Mouse (Mus musculus): ENCODE measurements around the gene Zfp978. TPM values are rescaled to one million over a fixed set of nuclear protein-coding genes. Genes with fewer than 3 reads are reported as not detected.
"Not testable (repeated sequence)": the region's sequence is repeated elsewhere in the genome, so short reads cannot be mapped to it uniquely, and the experiment has no call there.

Gene Zfp978
- total RNA-seq (2021), result under 1 TPM in 1 of 2 experiments, not detected in 1; 0.52 TPM

GRCm38 (mm10) chr4:147361003-147361402 is at the start of gene Zfp978:
Zfp978 (plus strand) TSS chr4:147361303.
- DNase-seq (ENCODE audit: low spot score); intact Hi-C loops (cut with DNase I): not testable (repeated sequence)

GRCm38 (mm10) chr4:147335036-147335690 is 25.9 kb upstream of the Zfp978 start:
- intact Hi-C loops (cut with DNase I); DNase-seq (ENCODE audit: low spot score): not testable (repeated sequence)

- DNase-seq (ENCODE audit: low spot score); intact Hi-C loops (cut with DNase I): not testable (repeated sequence)
Measured at GRCm38 (mm10) chr4:147335691-147336367, 25.3 kb upstream of the Zfp978 start.

DNA sequence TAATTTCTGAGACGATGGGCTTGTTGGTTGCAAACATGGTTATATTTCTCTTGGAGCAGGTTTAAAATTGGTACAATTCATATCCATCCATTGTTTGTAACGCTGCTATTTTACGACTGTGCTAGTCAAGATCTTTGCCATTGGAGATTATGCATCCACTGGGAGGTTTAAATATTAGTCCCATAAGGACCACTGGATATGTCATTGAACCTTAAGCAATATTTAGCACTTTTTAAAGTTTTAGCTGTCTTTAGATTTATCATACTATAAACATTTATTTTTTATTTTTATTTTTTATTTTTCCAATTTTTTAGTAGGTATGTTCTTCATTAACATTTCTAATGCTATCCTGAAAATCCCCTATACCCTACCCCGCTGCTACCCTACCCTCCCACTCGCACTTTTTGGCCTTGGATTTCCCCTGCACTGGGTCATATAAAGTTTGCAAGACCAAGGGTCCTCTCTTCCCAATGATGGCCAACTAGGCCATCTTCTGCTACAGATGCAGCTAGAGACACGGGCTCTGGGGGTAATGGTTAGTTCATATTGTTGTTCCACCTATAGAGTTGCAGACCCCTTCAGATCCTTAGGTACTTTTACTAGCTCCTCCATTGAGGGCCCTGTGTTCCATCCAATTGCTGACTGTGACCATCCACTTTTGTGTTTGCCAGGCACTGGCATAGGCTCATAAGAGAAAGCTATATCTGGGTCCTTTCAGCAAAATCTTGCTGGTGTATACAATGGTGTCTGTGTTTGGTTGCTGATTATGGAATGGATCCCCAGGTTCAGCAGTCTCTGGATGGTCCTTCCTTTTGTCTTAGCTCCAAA is 24.5 kb upstream of the Zfp978 start:
- DNase-seq (ENCODE audit: low spot score); intact Hi-C loops (cut with DNase I): not testable (repeated sequence)

GRCm38 (mm10) chr4:147337520-147337919 is 23.6 kb upstream of the Zfp978 start:
- intact Hi-C loops (cut with DNase I), result not testable (repeated sequence)

GRCm38 (mm10) chr4:147338032-147338610 is 23.0 kb upstream of the Zfp978 start:
- intact Hi-C loops (cut with DNase I), result no loop called here
- DNase-seq (ENCODE audit: low spot score), result no peak

More at GRCm38 (mm10) chr4:147337520-147337919, 23.6 kb upstream of the Zfp978 start:
- DNase-seq (ENCODE audit: low spot score), result not testable (repeated sequence)

DNA sequence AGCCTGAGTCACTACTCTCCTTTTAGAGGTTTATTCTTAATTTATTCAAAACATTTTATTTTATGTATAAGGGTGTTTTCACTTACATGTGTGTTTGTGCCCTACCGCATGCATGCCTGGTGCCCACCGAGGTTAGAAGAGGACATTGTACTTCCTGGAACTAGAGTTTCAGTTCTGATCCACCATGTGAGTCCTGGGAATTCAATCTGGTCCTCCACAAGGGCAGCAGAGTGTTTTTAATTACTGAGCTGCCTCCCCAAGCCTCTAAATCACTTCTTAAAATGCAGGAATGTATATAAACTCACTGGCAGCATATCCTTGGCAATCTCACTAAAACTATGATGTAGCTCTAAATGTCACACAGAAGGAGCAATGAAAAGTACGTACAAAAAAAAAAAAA is 22.4 kb upstream of the Zfp978 start:
- intact Hi-C loops (cut with DNase I); DNase-seq (ENCODE audit: low spot score): not testable (repeated sequence)

DNA sequence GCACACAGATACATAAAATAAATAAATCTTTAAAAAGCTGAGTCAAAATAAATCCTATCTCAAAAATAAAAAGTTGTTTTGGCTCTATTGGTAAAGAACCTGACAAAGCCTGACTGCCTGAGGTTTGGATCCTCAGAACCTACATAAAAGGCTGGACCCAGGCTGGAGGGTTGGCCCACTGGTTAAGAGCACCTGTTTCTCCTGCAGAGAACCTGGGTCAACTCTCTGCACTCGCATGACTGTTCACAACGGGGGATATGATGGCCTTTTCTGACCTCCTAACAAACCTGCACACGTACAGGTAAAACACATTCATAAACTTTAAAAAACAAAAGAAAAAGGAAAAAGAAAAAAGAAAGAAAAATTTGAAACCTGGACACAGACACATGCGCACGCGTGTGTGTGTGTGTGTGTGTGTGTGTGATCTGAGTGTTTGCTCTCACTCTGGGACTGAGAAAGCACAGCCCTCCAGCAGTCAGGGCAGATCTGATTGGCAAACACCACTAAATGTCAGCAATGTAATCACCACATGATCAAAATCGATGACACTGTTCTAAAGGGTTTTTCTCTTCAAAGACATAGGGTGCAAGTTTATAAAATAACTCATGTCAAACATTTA is 21.4 kb upstream of the Zfp978 start:
- intact Hi-C loops (cut with DNase I); DNase-seq (ENCODE audit: low spot score): not testable (repeated sequence)

DNA sequence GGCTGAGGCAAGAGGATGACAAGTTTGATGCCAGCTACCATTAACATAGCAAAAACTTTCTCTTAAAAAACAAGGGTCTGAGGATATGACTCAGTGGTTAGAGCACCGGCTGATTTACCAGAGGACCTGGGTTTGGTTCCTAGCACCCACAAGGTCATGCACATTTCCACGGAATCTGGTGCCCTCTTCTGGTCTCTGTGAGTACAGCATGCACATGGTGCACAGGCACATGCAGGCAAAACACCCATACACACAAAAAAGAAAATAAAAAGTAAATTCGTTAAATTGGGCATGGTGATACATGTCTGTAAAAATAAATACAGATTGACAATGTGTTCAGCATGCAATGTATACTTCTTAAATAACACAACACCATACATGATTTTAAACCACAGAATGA is 20.9 kb upstream of the Zfp978 start:
- DNase-seq (ENCODE audit: low spot score); intact Hi-C loops (cut with DNase I): not testable (repeated sequence)

- intact Hi-C loops (cut with DNase I), result not testable (repeated sequence)
Measured at GRCm38 (mm10) chr4:147340876-147341275, 20.2 kb upstream of the Zfp978 start.

GRCm38 (mm10) chr4:147343042-147343908 is 17.8 kb upstream of the Zfp978 start:
- DNase-seq (ENCODE audit: low spot score); intact Hi-C loops (cut with DNase I): not testable (repeated sequence)

More at GRCm38 (mm10) chr4:147340876-147341275, 20.2 kb upstream of the Zfp978 start:
- DNase-seq (ENCODE audit: low spot score), result not testable (repeated sequence)

GRCm38 (mm10) chr4:147345061-147345554 is 16.0 kb upstream of the Zfp978 start:
- DNase-seq (ENCODE audit: low spot score); intact Hi-C loops (cut with DNase I): not testable (repeated sequence)

- DNase-seq (ENCODE audit: low spot score); intact Hi-C loops (cut with DNase I): not testable (repeated sequence)
Measured at GRCm38 (mm10) chr4:147346361-147347035, 14.6 kb upstream of the Zfp978 start.

DNA sequence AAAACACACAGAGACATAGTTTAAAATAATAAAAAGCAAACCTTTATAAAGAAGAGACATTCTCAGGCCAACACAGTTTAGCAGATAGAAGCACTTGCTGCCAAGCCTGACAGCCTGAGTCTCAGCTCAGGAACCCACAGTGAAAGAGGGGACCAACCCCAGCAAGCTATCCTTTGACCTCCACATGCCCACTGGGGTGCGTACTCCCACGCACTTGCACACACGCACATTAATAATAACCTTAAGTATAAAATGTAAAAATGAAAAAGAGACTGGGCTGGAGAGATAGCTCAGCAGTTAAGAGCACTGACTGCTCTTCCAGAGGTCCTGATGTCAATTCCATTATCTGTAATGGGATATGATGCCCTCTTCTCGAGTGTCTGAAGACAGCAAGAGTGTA is 13.8 kb upstream of the Zfp978 start:
- intact Hi-C loops (cut with DNase I); DNase-seq (ENCODE audit: low spot score): not testable (repeated sequence)

DNA sequence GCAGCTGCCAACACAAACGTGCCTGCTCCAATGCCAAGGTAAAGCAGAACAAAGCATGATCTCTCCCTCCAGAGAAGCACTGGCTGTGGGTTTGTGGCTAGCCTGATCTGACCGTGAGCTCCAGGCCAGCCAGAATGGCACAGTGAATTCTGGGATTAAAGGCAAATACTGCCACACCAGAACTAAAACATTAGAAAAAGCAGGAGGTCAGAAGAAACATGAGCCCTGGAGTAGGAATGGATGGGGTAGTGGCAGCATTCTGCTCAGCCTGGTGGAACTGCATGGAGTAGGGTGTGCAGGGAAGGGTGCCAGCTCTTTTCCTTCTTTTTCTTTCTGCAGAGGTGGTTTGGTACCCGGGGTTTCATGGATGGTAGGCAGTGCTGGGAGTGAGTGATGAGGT is 13.2 kb upstream of the Zfp978 start:
- DNase-seq (ENCODE audit: low spot score); intact Hi-C loops (cut with DNase I): not testable (repeated sequence)

GRCm38 (mm10) chr4:147348401-147348800 is 12.7 kb upstream of the Zfp978 start:
- DNase-seq (ENCODE audit: low spot score); intact Hi-C loops (cut with DNase I): not testable (repeated sequence)

GRCm38 (mm10) chr4:147348906-147349686 is 12.0 kb upstream of the Zfp978 start:
- intact Hi-C loops (cut with DNase I), result not testable (repeated sequence)

More at GRCm38 (mm10) chr4:147348906-147349686, 12.0 kb upstream of the Zfp978 start:
- DNase-seq (ENCODE audit: low spot score), result not testable (repeated sequence)
